Mouse (Mus musculus): Measurements from ENCODE around the gene Skiv2l. TPM values are rescaled to one million over a fixed set of nuclear protein-coding genes. Genes with fewer than 3 reads are reported as not detected.
"Not testable (repeated sequence)": the region's sequence is repeated elsewhere in the genome, so short reads cannot be mapped to it uniquely, and the experiment has no call there.

The Skiv2l gene
- polyA plus RNA-seq, 1 experiment = 38.4 TPM

- peaks cover 33% of the 10 kb centered on the region for H3K79me2 ChIP-seq (ENCODE audit: control insufficient read depth, insufficient read depth)
- H3K27me3 ChIP-seq (ENCODE audit: control insufficient read depth, insufficient read depth, insufficient read length) = no peaks in the 10 kb centered on the region
- peak overlapping the region; percentile 79 for H3K4me2 ChIP-seq (ENCODE audit: low read depth)
- H3K36me3 ChIP-seq (ENCODE audit: control insufficient read depth, insufficient read depth) = peaks cover 5% of the 10 kb centered on the region
- TF ChIP-seq POLR2AphosphoS2 (IDR thresholded peaks at IDR 0.05; ENCODE audit: insufficient read length, low read depth) = no peak
- peak overlapping the region; percentile 96 for H3K4me3 ChIP-seq
- H3ac ChIP-seq (ENCODE audit: control insufficient read depth, insufficient read length) = peak overlapping the region; percentile 12
Observed at GRCm38 (mm10) chr17:34837464-34838324, 12.3 kb downstream of the Skiv2l start.

GRCm38 (mm10) chr17:34836856-34837221, 13.2 kb downstream of the Skiv2l start, which contains the start of the genes Stk19 and Dxo:
Gene Stk19 (minus strand): TSS chr17:34836945.
Gene Dxo (plus strand): TSS chr17:34837019.
- TF ChIP-seq POLR2AphosphoS2 (IDR thresholded peaks at IDR 0.05; ENCODE audit: insufficient read length, low read depth) (peak; percentile 92), SRF (IDR thresholded peaks at IDR 0.05; ENCODE audit: control insufficient read depth, insufficient read length, low read depth) (peak; percentile 83), POLR2A (IDR thresholded peaks at IDR 0.05; ENCODE audit: insufficient read length, low read depth) (peak; percentile 92), E2F4 (IDR thresholded peaks at IDR 0.05; ENCODE audit: insufficient read depth) (peak; percentile 75), MYOD1 (IDR thresholded peaks at IDR 0.05; ENCODE audit: control insufficient read depth in 1 of 3, insufficient read length in 2 of 3, low read depth in 2 of 3) (no peak)
- Histone ChIP-seq H3K79me2 (ENCODE audit: control insufficient read depth, insufficient read depth) (peaks cover 33% of the 10 kb centered on the region), H3ac (ENCODE audit: control insufficient read depth, insufficient read length) (peak within 1 kb of the TSS; percentile 12), H3K36me3 (ENCODE audit: control insufficient read depth, insufficient read depth) (peaks cover 3% of the 10 kb centered on the region), H3K4me2 (ENCODE audit: low read depth) (peak within 1 kb of the TSS; percentile 95), H3K4me3 (peak within 1 kb of the TSS; percentile 96), H3K27me3 (ENCODE audit: control insufficient read depth, insufficient read depth, insufficient read length) (no peaks in the 10 kb centered on the region)

- no peaks in the 10 kb centered on the region for H3K27me3 ChIP-seq (ENCODE audit: control insufficient read depth, insufficient read depth, insufficient read length)
- peak overlapping the region; percentile 12 for H3ac ChIP-seq (ENCODE audit: control insufficient read depth, insufficient read length)
- H3K4me2 ChIP-seq (ENCODE audit: low read depth) = peak overlapping the region; percentile 95
- peaks cover 33% of the 10 kb centered on the region for H3K79me2 ChIP-seq (ENCODE audit: control insufficient read depth, insufficient read depth)
- H3K36me3 ChIP-seq (ENCODE audit: control insufficient read depth, insufficient read depth) = no peaks in the 10 kb centered on the region
- no peak for TF ChIP-seq REST (IDR thresholded peaks at IDR 0.05; ENCODE audit: insufficient read depth, insufficient read length)
- TF ChIP-seq MYOG (IDR thresholded peaks at IDR 0.05; ENCODE audit: control insufficient read depth in 1 of 3, insufficient read depth in 1 of 3, insufficient read length in 2 of 3, low read depth in 2 of 3) = no peak
- peak; percentile 28 for TF ChIP-seq POLR2A (IDR thresholded peaks at IDR 0.05; ENCODE audit: insufficient read length, low read depth)
- peak overlapping the region; percentile 96 for H3K4me3 ChIP-seq
Observed at GRCm38 (mm10) chr17:34836155-34836855, 13.7 kb downstream of the Skiv2l start.

- H3K4me2 ChIP-seq (ENCODE audit: low read depth); H3K4me3 ChIP-seq; H3K27me3 ChIP-seq (ENCODE audit: control insufficient read depth, insufficient read depth, insufficient read length); H3ac ChIP-seq (ENCODE audit: control insufficient read depth, insufficient read length): not testable (repeated sequence)
- Histone ChIP-seq H3K79me2 (ENCODE audit: control insufficient read depth, insufficient read depth) (peaks cover 15% of the 10 kb centered on the region), H3K36me3 (ENCODE audit: control insufficient read depth, insufficient read depth) (peaks cover 20% of the 10 kb centered on the region)
Observed at GRCm38 (mm10) chr17:34830776-34831175, 19.2 kb downstream of the Skiv2l start.

- H3ac ChIP-seq (ENCODE audit: control insufficient read depth, insufficient read length) = no peak overlapping the region
- H3K79me2 ChIP-seq (ENCODE audit: control insufficient read depth, insufficient read depth) = no peaks in the 10 kb centered on the region
- no peaks in the 10 kb centered on the region for H3K36me3 ChIP-seq (ENCODE audit: control insufficient read depth, insufficient read depth)
- no peak overlapping the region for H3K4me3 ChIP-seq
- no peaks in the 10 kb centered on the region for H3K27me3 ChIP-seq (ENCODE audit: control insufficient read depth, insufficient read depth, insufficient read length)
- TF ChIP-seq MAX (IDR thresholded peaks at IDR 0.05; ENCODE audit: low read depth) = no peak
- TF ChIP-seq USF1 (IDR thresholded peaks at IDR 0.05; ENCODE audit: low read depth) = no peak
- TF ChIP-seq MYOD1 (IDR thresholded peaks at IDR 0.05; ENCODE audit: control insufficient read depth in 1 of 3, insufficient read length in 2 of 3, low read depth in 2 of 3) = no peak
- TF ChIP-seq REST (IDR thresholded peaks at IDR 0.05; ENCODE audit: insufficient read depth, insufficient read length) = no peak
- no peak for TF ChIP-seq POLR2AphosphoS2 (IDR thresholded peaks at IDR 0.05; ENCODE audit: insufficient read length, low read depth)
- no peak for TF ChIP-seq MYOG (IDR thresholded peaks at IDR 0.05; ENCODE audit: control insufficient read depth in 1 of 3, insufficient read depth in 1 of 3, insufficient read length in 2 of 3, low read depth in 2 of 3)
- no peak overlapping the region for H3K4me2 ChIP-seq (ENCODE audit: low read depth)
Observed at GRCm38 (mm10) chr17:34814818-34815370, 35.1 kb downstream of the Skiv2l start.

GRCm38 (mm10) chr17:34813747-34814146, 36.3 kb downstream of the Skiv2l start:
- H3K4me2 ChIP-seq (ENCODE audit: low read depth); H3K4me3 ChIP-seq; H3K36me3 ChIP-seq (ENCODE audit: control insufficient read depth, insufficient read depth); H3K79me2 ChIP-seq (ENCODE audit: control insufficient read depth, insufficient read depth); H3ac ChIP-seq (ENCODE audit: control insufficient read depth, insufficient read length); H3K27me3 ChIP-seq (ENCODE audit: control insufficient read depth, insufficient read depth, insufficient read length): not testable (repeated sequence)
